Mouse (Mus musculus): ENCODE data around the gene Rps23.

The Rps23 gene

GRCm38 (mm10) chr13:90933256-90933655 lies 10.5 kb downstream of the Rps23 start:
- no peak for DNase-seq (ENCODE audit: low spot score in 2 of 2)

- no peak for DNase-seq (ENCODE audit: low spot score in 2 of 2)
These were observed 13.1 kb downstream of the Rps23 start for GRCm38 (mm10) chr13:90935852-90936251.

- no peak for DNase-seq (ENCODE audit: low spot score in 2 of 2)
These were observed 16.4 kb downstream of the Rps23 start for GRCm38 (mm10) chr13:90939192-90939591.

GRCm38 (mm10) chr13:90939600-90939999 lies 16.8 kb downstream of the Rps23 start:
- DNase-seq (ENCODE audit: low spot score in 2 of 2) = no peak

- no peak for DNase-seq (ENCODE audit: low spot score in 2 of 2)
These were observed 36.1 kb downstream of the Rps23 start for GRCm38 (mm10) chr13:90958894-90959293.

- DNase-seq (ENCODE audit: low spot score in 2 of 2) = no peak
These were observed 37.8 kb downstream of the Rps23 start for GRCm38 (mm10) chr13:90960591-90960990.

GRCm38 (mm10) chr13:90962836-90963760 lies 40.3 kb downstream of the Rps23 start:
- no peak for DNase-seq (ENCODE audit: low spot score in 2 of 2)

- DNase-seq (ENCODE audit: low spot score in 2 of 2) = no peak
These were observed 41.8 kb downstream of the Rps23 start for GRCm38 (mm10) chr13:90964511-90964910.

- DNase-seq (ENCODE audit: low spot score in 2 of 2) = no peak
These were observed 43.2 kb downstream of the Rps23 start for GRCm38 (mm10) chr13:90965996-90966395.

- DNase-seq (ENCODE audit: low spot score in 2 of 2) = peak; percentile 88 to 91
These were observed 44.7 kb downstream of the Rps23 start for GRCm38 (mm10) chr13:90967422-90967821.

GRCm38 (mm10) chr13:90968940-90969339 lies 46.2 kb downstream of the Rps23 start:
- DNase-seq (ENCODE audit: low spot score in 2 of 2) = no peak

- DNase-seq (ENCODE audit: low spot score in 2 of 2) = no peak
These were observed 47.7 kb downstream of the Rps23 start for GRCm38 (mm10) chr13:90970259-90971017.

GRCm38 (mm10) chr13:90973409-90973808 lies 50.7 kb downstream of the Rps23 start:
- DNase-seq (ENCODE audit: low spot score in 2 of 2) = no peak
